Mouse (Mus musculus): ENCODE measurements around the gene Creg1. TPM values are rescaled to one million over a fixed set of nuclear protein-coding genes. Genes with fewer than 3 reads are reported as not detected.

The Creg1 gene
- polyA plus RNA-seq, 1 experiment from 2014 or later: 40.5 TPM

GRCm38 (mm10) chr1:165731553-165731952, 32.0 kb upstream of the Creg1 start:
- H3K27ac ChIP-seq (replicated peaks): no peak overlapping the region
- no peak overlapping the region for H3K4me3 ChIP-seq
- no peaks in the 10 kb centered on the region for H3K36me3 ChIP-seq (replicated peaks)
- peaks cover 17% of the 10 kb centered on the region for H3K4me1 ChIP-seq
- no peak for DNase-seq (ENCODE audit: low spot score)
- no peaks in the 10 kb centered on the region for H3K27me3 ChIP-seq (replicated peaks; ENCODE audit: low read depth, poor library complexity, severe bottlenecking)
- WGBS: 75% methylated on average over 6 of the region's 6 CpGs
- no peaks in the 10 kb centered on the region for H3K9me3 ChIP-seq

GRCm38 (mm10) chr1:165734840-165735239, 28.7 kb upstream of the Creg1 start:
- 90% methylated on average over 2 of the region's 2 CpGs for WGBS
- Histone ChIP-seq H3K4me3 (no peak overlapping the region), H3K4me1 (peaks cover 6% of the 10 kb centered on the region; the same call in 1 of the 2 replicates), H3K27me3 (replicated peaks; ENCODE audit: low read depth, poor library complexity, severe bottlenecking) (peaks cover 8% of the 10 kb centered on the region), H3K27ac (replicated peaks) (no peak overlapping the region), H3K36me3 (replicated peaks) (no peaks in the 10 kb centered on the region), H3K9me3 (no peaks in the 10 kb centered on the region)
- no peak for DNase-seq (ENCODE audit: low spot score)

- 40% methylated on average over 20 of the region's 20 CpGs for WGBS
- DNase-seq (ENCODE audit: low spot score): peak; percentile 86
- Histone ChIP-seq H3K9me3 (no peaks in the 10 kb centered on the region), H3K27ac (replicated peaks) (no peak overlapping the region), H3K4me3 (no peak overlapping the region), H3K27me3 (replicated peaks; ENCODE audit: low read depth, poor library complexity, severe bottlenecking) (peaks cover 8% of the 10 kb centered on the region), H3K36me3 (replicated peaks) (no peaks in the 10 kb centered on the region), H3K4me1 (peaks cover 6% of the 10 kb centered on the region; the same call in 1 of the 2 replicates)
Measured at GRCm38 (mm10) chr1:165735826-165736818, 27.4 kb upstream of the Creg1 start.

- WGBS: 61% methylated on average over 5 of the region's 5 CpGs
- no peak overlapping the region for H3K27ac ChIP-seq (replicated peaks)
- DNase-seq (ENCODE audit: low spot score): no peak
- peaks cover 8% of the 10 kb centered on the region for H3K27me3 ChIP-seq (replicated peaks; ENCODE audit: low read depth, poor library complexity, severe bottlenecking)
- no peak overlapping the region for H3K4me3 ChIP-seq
- no peaks in the 10 kb centered on the region for H3K9me3 ChIP-seq
- H3K36me3 ChIP-seq (replicated peaks): no peaks in the 10 kb centered on the region
- H3K4me1 ChIP-seq: peaks cover 3% of the 10 kb centered on the region; the same call in 1 of the 2 replicates
Measured at GRCm38 (mm10) chr1:165737451-165737850, 26.1 kb upstream of the Creg1 start.

- WGBS: 71% methylated on average over 3 of the region's 3 CpGs
Measured at GRCm38 (mm10) chr1:165737867-165738266, 25.7 kb upstream of the Creg1 start.

GRCm38 (mm10) chr1:165738985-165739384, 24.6 kb upstream of the Creg1 start:
- WGBS: 86% methylated on average over 1 of the region's 1 CpGs
- Histone ChIP-seq H3K27me3 (replicated peaks; ENCODE audit: low read depth, poor library complexity, severe bottlenecking) (peaks cover 8% of the 10 kb centered on the region), H3K4me3 (no peak overlapping the region), H3K36me3 (replicated peaks) (no peaks in the 10 kb centered on the region), H3K4me1 (peaks cover 3% of the 10 kb centered on the region; the same call in 1 of the 2 replicates), H3K9me3 (no peaks in the 10 kb centered on the region), H3K27ac (replicated peaks) (no peak overlapping the region)
- no peak for DNase-seq (ENCODE audit: low spot score)

More at GRCm38 (mm10) chr1:165737867-165738266, 25.7 kb upstream of the Creg1 start:
- Histone ChIP-seq H3K27me3 (replicated peaks; ENCODE audit: low read depth, poor library complexity, severe bottlenecking) (peaks cover 8% of the 10 kb centered on the region), H3K4me1 (peaks cover 3% of the 10 kb centered on the region; the same call in 1 of the 2 replicates), H3K9me3 (no peaks in the 10 kb centered on the region), H3K36me3 (replicated peaks) (no peaks in the 10 kb centered on the region), H3K4me3 (no peak overlapping the region), H3K27ac (replicated peaks) (no peak overlapping the region)
- no peak for DNase-seq (ENCODE audit: low spot score)

DNA sequence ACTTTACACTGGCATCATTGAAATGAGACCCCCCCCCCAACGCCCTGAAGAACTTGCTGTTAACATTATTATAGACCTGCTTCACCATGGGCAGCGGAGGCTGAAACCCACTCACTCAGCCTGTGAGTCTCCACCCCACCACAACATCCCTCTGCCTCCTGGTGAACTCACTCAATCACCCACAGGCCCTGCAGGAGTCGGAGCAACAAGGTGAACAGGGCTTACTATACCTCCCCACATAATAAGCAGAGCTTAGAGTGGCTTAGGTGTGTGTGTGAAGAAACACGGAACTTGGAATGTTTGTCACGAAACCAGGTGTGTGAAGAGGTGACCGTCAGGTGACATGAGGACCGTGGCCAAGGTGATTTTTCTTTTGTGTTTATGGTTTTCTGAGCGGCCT, 21.6 kb upstream of the Creg1 start:
- Histone ChIP-seq H3K9me3 (no peaks in the 10 kb centered on the region), H3K27ac (replicated peaks) (no peak overlapping the region), H3K27me3 (replicated peaks; ENCODE audit: low read depth, poor library complexity, severe bottlenecking) (peaks cover 6% of the 10 kb centered on the region), H3K4me1 (no peaks in the 10 kb centered on the region), H3K36me3 (replicated peaks) (no peaks in the 10 kb centered on the region), H3K4me3 (no peak overlapping the region)
- 87% methylated on average over 8 of the region's 8 CpGs for WGBS
- no peak for DNase-seq (ENCODE audit: low spot score)

GRCm38 (mm10) chr1:165748053-165748452, 15.5 kb upstream of the Creg1 start:
- peak; percentile 16 for DNase-seq (ENCODE audit: low spot score)
- H3K27ac ChIP-seq (replicated peaks): no peak overlapping the region
- no peaks in the 10 kb centered on the region for H3K36me3 ChIP-seq (replicated peaks)
- H3K4me1 ChIP-seq: peaks cover 2% of the 10 kb centered on the region; the same call in 1 of the 2 replicates
- H3K9me3 ChIP-seq: no peaks in the 10 kb centered on the region
- WGBS: 66% methylated on average over 11 of the region's 11 CpGs
- H3K4me3 ChIP-seq: no peak overlapping the region
- no peaks in the 10 kb centered on the region for H3K27me3 ChIP-seq (replicated peaks; ENCODE audit: low read depth, poor library complexity, severe bottlenecking)

DNA sequence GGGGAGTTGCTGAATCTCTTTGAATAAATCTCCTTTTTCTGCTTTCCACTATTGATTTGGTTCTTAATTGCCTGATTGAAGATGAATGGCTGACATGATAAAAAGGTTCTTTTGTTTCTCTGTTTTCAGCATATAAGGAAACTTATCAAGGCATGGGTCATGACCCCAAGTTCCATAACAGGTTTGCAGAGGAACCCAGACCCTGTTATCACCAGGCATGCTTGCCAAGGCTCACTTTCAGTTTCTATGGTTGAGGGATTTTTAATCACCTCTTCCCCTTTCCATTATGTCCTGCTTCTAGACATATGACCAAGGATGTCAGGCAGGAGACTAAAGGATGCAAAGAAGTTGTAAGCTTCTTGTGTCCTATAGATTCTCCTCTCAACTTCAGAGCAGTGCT, 12.4 kb upstream of the Creg1 start:
- H3K4me3 ChIP-seq: no peak overlapping the region
- H3K27me3 ChIP-seq (replicated peaks; ENCODE audit: low read depth, poor library complexity, severe bottlenecking): no peaks in the 10 kb centered on the region
- no peaks in the 10 kb centered on the region for H3K36me3 ChIP-seq (replicated peaks)
- no peak for DNase-seq (ENCODE audit: low spot score)
- peaks cover 2% of the 10 kb centered on the region; the same call in 1 of the 2 replicates for H3K4me1 ChIP-seq
- H3K27ac ChIP-seq (replicated peaks): no peak overlapping the region
- H3K9me3 ChIP-seq: no peaks in the 10 kb centered on the region

DNA sequence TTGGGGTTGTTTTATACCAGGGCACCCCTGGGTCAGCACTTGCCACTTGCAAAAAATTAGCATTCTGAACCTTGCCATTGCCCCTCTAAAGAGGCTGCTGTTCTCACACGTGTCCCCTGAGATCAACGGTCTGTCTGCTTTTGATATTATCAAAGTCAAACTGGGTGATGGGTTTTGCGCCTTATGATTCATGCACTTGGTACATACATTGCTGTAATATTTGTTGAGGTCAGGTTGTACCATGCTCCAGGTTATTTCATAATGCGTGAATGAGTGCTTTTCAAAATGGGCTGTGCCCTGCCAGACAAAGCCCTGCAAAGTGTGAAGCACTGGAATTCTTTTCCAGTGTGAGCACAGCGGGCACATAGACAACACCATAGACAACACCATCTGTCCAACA, 11.7 kb upstream of the Creg1 start:
- Histone ChIP-seq H3K4me3 (no peak overlapping the region), H3K27ac (replicated peaks) (no peak overlapping the region), H3K36me3 (replicated peaks) (no peaks in the 10 kb centered on the region), H3K9me3 (no peaks in the 10 kb centered on the region), H3K27me3 (replicated peaks; ENCODE audit: low read depth, poor library complexity, severe bottlenecking) (no peaks in the 10 kb centered on the region), H3K4me1 (peaks cover 2% of the 10 kb centered on the region; the same call in 1 of the 2 replicates)
- no peak for DNase-seq (ENCODE audit: low spot score)
- WGBS: 90% methylated on average over 5 of the region's 5 CpGs

DNA sequence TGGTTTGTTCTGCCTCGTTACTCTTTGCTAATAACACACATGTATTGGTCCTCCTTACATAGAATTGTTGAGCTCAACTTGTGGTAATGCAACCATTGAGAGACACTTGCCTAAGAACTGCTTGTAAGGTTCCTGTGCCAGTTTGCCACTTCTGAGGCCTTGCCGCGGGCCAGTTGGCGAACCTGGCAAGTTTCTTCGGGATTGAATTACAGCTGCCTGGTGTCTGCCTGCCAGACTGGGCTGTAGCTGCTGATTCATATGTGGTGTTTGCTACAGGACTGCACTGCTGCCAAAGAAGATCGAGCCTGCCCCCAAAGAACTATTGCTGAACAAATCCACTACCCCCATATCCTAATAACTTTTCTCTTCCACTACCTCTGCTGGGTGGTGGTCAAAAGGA, 9.3 kb upstream of the Creg1 start:
- 0 out of 2 replicates have a peak, but pooled peaks cover 2% of the 10 kb centered on the region for H3K4me1 ChIP-seq
- no peaks in the 10 kb centered on the region for H3K9me3 ChIP-seq
- no peak overlapping the region for H3K4me3 ChIP-seq
- H3K27me3 ChIP-seq (replicated peaks; ENCODE audit: low read depth, poor library complexity, severe bottlenecking): no peaks in the 10 kb centered on the region
- WGBS: 92% methylated on average over 6 of the region's 6 CpGs
- DNase-seq (ENCODE audit: low spot score): no peak
- H3K27ac ChIP-seq (replicated peaks): no peak overlapping the region
- H3K36me3 ChIP-seq (replicated peaks): no peaks in the 10 kb centered on the region

- 71% methylated on average over 4 of the region's 4 CpGs for WGBS
- DNase-seq (ENCODE audit: low spot score): no peak
- Histone ChIP-seq H3K9me3 (no peaks in the 10 kb centered on the region), H3K36me3 (replicated peaks) (no peaks in the 10 kb centered on the region), H3K4me3 (no peak overlapping the region), H3K4me1 (0 out of 2 replicates have a peak, but pooled peaks cover 2% of the 10 kb centered on the region), H3K27ac (replicated peaks) (no peak overlapping the region), H3K27me3 (replicated peaks; ENCODE audit: low read depth, poor library complexity, severe bottlenecking) (no peaks in the 10 kb centered on the region)
Measured at GRCm38 (mm10) chr1:165755194-165755593, 8.4 kb upstream of the Creg1 start.
